In the genomic region with DNA sequence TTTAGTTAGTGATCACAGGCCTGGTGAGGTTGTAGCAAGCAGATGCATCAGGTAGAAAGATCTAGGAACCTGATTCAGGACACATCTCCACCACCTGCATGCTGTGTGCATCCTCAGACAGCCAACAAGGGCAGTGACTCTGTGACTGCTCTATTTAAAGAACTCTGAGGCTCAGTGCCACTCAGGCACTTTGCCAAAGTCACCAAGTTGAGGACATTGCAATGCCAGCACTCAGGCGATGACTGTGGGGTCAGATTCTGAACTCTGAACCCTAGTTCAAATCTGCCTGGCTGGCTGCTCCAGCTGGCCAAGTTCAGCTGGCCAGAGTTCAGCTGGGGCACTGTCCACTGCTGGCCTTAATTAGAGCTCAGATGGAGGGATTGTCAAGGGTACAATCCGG, we compare ENCODE assay signal across 9 mouse cellular contexts. TPM values are rescaled to one million over a fixed set of nuclear protein-coding genes. Genes with fewer than 3 reads are reported as not detected.
DNase-seq lines count a peak whose midpoint lies in the region; ATAC-seq and TF ChIP-seq lines count a peak whose summit lies in the region.
"Had no signal": no experiment of that assay in that cellular context is flagged by ENCODE, and none has a peak within 500 bp of the region (broad histone marks: within the 10 kb centered on the region; RNA-seq: fewer than 3 reads in every experiment).

No protein-coding gene starts in this region.

- peak overlapping the region; percentile 54; the same call in 1 of the 2 replicates for H3K27ac ChIP-seq in intestine, postnatal 0 days (ENCODE audit: low read depth, low read length)
- no peak overlapping the region for H3K27ac ChIP-seq in intestine, embryonic 15.5 days
- peak overlapping the region; percentile 96 for H3K27ac ChIP-seq in bone marrow macrophage, adult 2 months (ENCODE audit: insufficient read depth, low read depth, low read length)
- H3K27ac ChIP-seq in macrophage: peak overlapping the region; percentile 77; the same call in 1 of the 2 replicates
- no peak overlapping the region for H3K27ac ChIP-seq in midbrain, embryonic 10.5 days (replicated peaks)
- H3K27ac ChIP-seq: embryonic facial prominence, embryonic 12.5 days had no signal

- peak; percentile 64 to 73 for DNase-seq in heart, postnatal 14 days
- no peak for DNase-seq in B cell, adult 2 months
- no peak for DNase-seq in retina, embryonic 14.5 days (ENCODE audit: low spot score)
- no peak for DNase-seq in midbrain, embryonic 10.5 days (ENCODE audit: low spot score)

- no peak for TF ChIP-seq CTCF in intestine, postnatal 0 days (IDR thresholded peaks at IDR 0.05; ENCODE audit: low read depth)
- no peak for TF ChIP-seq CTCF in bone marrow macrophage, adult 2 months (IDR thresholded peaks at IDR 0.05; ENCODE audit: low read depth, low read length)

- no peak overlapping the region for H3K4me3 ChIP-seq in intestine, postnatal 0 days (ENCODE audit: low read depth, low read length)
- H3K4me3 ChIP-seq in intestine, embryonic 15.5 days (replicated peaks): no peak overlapping the region
- H3K4me3 ChIP-seq in bone marrow macrophage, adult 2 months (ENCODE audit: insufficient read depth, low read length): no peak overlapping the region
- no peak overlapping the region for H3K4me3 ChIP-seq in macrophage (ENCODE audit: inconsistent target)
- no peak overlapping the region for H3K4me3 ChIP-seq in midbrain, embryonic 10.5 days
- H3K4me3 ChIP-seq: embryonic facial prominence, embryonic 12.5 days had no signal

- peaks cover 23% of the 10 kb centered on the region for H3K4me1 ChIP-seq in intestine, postnatal 0 days (replicated peaks; ENCODE audit: control insufficient read depth, insufficient read depth, low read length)
- 0 out of 2 replicates have a peak, but pooled peaks cover 3% of the 10 kb centered on the region for H3K4me1 ChIP-seq in intestine, embryonic 15.5 days (replicated peaks)
- H3K4me1 ChIP-seq in bone marrow macrophage, adult 2 months (ENCODE audit: control insufficient read depth, insufficient read depth, low read length): peaks cover 33% of the 10 kb centered on the region
- H3K4me1 ChIP-seq in midbrain, embryonic 10.5 days: no peaks in the 10 kb centered on the region
- H3K4me1 ChIP-seq: embryonic facial prominence, embryonic 12.5 days had no signal

- H3K4me2 ChIP-seq in intestine, postnatal 0 days (replicated peaks; ENCODE audit: low read depth): no peak overlapping the region
- H3K4me2 ChIP-seq in intestine, embryonic 15.5 days (replicated peaks): no peak overlapping the region
- H3K4me2 ChIP-seq: embryonic facial prominence, embryonic 12.5 days had no signal

- no peak overlapping the region for H3K9ac ChIP-seq in intestine, postnatal 0 days (ENCODE audit: low read depth, low read length)
- no peak overlapping the region for H3K9ac ChIP-seq in intestine, embryonic 15.5 days
- H3K9ac ChIP-seq: embryonic facial prominence, embryonic 12.5 days had no signal

- H3K79me2 ChIP-seq in macrophage (ENCODE audit: inconsistent target): no peaks in the 10 kb centered on the region

- no peaks in the 10 kb centered on the region for H3K27me3 ChIP-seq in intestine, postnatal 0 days (replicated peaks; ENCODE audit: control insufficient read depth, insufficient read depth, low read length)
- H3K27me3 ChIP-seq in intestine, embryonic 15.5 days (replicated peaks): no peaks in the 10 kb centered on the region
- no peaks in the 10 kb centered on the region for H3K27me3 ChIP-seq in midbrain, embryonic 10.5 days (ENCODE audit: low read depth, poor library complexity, severe bottlenecking)
- H3K27me3 ChIP-seq: embryonic facial prominence, embryonic 12.5 days had no signal

- intact Hi-C loops in heart, postnatal 14 days (cut with DNase I): loop anchor here (1.0 kb wide), 1 partner anchor 22 kb away; the partner anchor contains the start of gene Herpud1

- no peak for TF ChIP-seq POLR2A in bone marrow macrophage, adult 2 months (IDR thresholded peaks at IDR 0.05; ENCODE audit: borderline replicate concordance, low read depth, low read length)

- ATAC-seq in intestine, postnatal 0 days: no peak
- no peak for ATAC-seq in intestine, embryonic 15.5 days

- WGBS in intestine, postnatal 0 days: 55% methylated on average over 2 of the region's 2 CpGs
- 92% methylated on average over 2 of the region's 2 CpGs for WGBS in intestine, embryonic 15.5 days
- 80% methylated on average over 2 of the region's 2 CpGs for WGBS in macrophage (ENCODE audit: missing documents)
- 94% methylated on average over 2 of the region's 2 CpGs for WGBS in midbrain, embryonic 10.5 days

- no peaks in the 10 kb centered on the region for H3K9me3 ChIP-seq in intestine, postnatal 0 days (ENCODE audit: control insufficient read depth)
- no peaks in the 10 kb centered on the region for H3K9me3 ChIP-seq in intestine, embryonic 15.5 days
- H3K9me3 ChIP-seq in midbrain, embryonic 10.5 days (replicated peaks): no peaks in the 10 kb centered on the region
- H3K9me3 ChIP-seq: embryonic facial prominence, embryonic 12.5 days had no signal

- no peaks in the 10 kb centered on the region for H3K36me3 ChIP-seq in intestine, postnatal 0 days (ENCODE audit: control insufficient read depth, insufficient read depth)
- H3K36me3 ChIP-seq in intestine, embryonic 15.5 days: no peaks in the 10 kb centered on the region
- no peaks in the 10 kb centered on the region for H3K36me3 ChIP-seq in macrophage (ENCODE audit: inconsistent target)
- no peaks in the 10 kb centered on the region for H3K36me3 ChIP-seq in midbrain, embryonic 10.5 days
- H3K36me3 ChIP-seq: embryonic facial prominence, embryonic 12.5 days had no signal

RNA-seq across cellular contexts. Expression of gene Herpud1, which starts 22.3 kb away (rescaled TPM):
- 135 and 154 TPM in 2 replicates for polyA plus RNA-seq in intestine, postnatal 0 days (2015; fragmentation: Nextera tagmentation; extraction: Ambion mirVana)
- polyA plus RNA-seq in intestine, embryonic 15.5 days (2015; fragmentation: Nextera tagmentation; extraction: Ambion mirVana): 115 and 138 TPM in 2 replicates
- 86.2 and 93.4 TPM in 2 replicates for polyA plus RNA-seq in bone marrow macrophage, adult 2 months (2012; ENCODE audit: insufficient read depth, insufficient read length, missing spikeins)
- total RNA-seq in heart, postnatal 14 days (2021): 100 to 1,000 TPM; 168 to 178 TPM
- total RNA-seq in macrophage (2018; cell fraction: chromatin; rRNA removed): 10 to 100 TPM in 24 of 26 experiments, 1 to 10 TPM in 2; 2.6 to 62.7 (median 40.8) TPM
- 10 to 100 TPM; 15.8 to 48.4 (median 33.5) TPM for total RNA-seq in macrophage (2018; cell fraction: cytosol; rRNA removed)
- 10 to 100 TPM in 25 of 26 experiments, 1 to 10 TPM in 1; 8.9 to 81.8 (median 51.0) TPM for total RNA-seq in macrophage (2018; cell fraction: nucleus; rRNA removed)
- polyA plus RNA-seq in macrophage (2018): 10.5 to 51.9 TPM (median 22.0 TPM) in 3 replicates
- polyA plus RNA-seq in midbrain, embryonic 10.5 days (2016; fragmentation: Nextera tagmentation; extraction: Ambion mirVana): 56.2 and 57.7 TPM in 2 replicates

RNA-seq across cellular contexts. Expression of gene Slc12a3, which starts 34.9 kb away (rescaled TPM):
- 0.16 TPM in 1 of 2 replicates, not detected in the other for polyA plus RNA-seq in intestine, postnatal 0 days (2015; fragmentation: Nextera tagmentation; extraction: Ambion mirVana)
- 0.06 and 0.10 TPM in 2 replicates for polyA plus RNA-seq in intestine, embryonic 15.5 days (2015; fragmentation: Nextera tagmentation; extraction: Ambion mirVana)
- 1.1 TPM in 1 of 2 replicates, not detected in the other for polyA plus RNA-seq in bone marrow macrophage, adult 2 months (2012; ENCODE audit: insufficient read depth, insufficient read length, missing spikeins)
- total RNA-seq in heart, postnatal 14 days (2021): under 1 TPM; 0.22 to 0.88 TPM
- total RNA-seq in macrophage (2018; cell fraction: chromatin; rRNA removed): 1 to 10 TPM in 1 of 26 experiments, under 1 TPM in 18, not detected in 7; 0.18 to 1.9 (median 0.37) TPM
- total RNA-seq in macrophage (2018; cell fraction: cytosol; rRNA removed): not detected
- total RNA-seq in macrophage (2018; cell fraction: nucleus; rRNA removed): under 1 TPM in 12 of 26 experiments, not detected in 14; 0.17 to 0.72 (median 0.34) TPM
- not detected in 3 replicates for polyA plus RNA-seq in macrophage (2018)
- not detected in 2 replicates for polyA plus RNA-seq in midbrain, embryonic 10.5 days (2016; fragmentation: Nextera tagmentation; extraction: Ambion mirVana)

Comparison
In these comparisons a context has a peak if more than half of its experiments do, and no peak if none do; other contexts are left out.
1. H3K27ac ChIP-seq: peak in intestine, postnatal 0 days (single experiment), bone marrow macrophage, adult 2 months (single experiment) and macrophage (single experiment); none in intestine, embryonic 15.5 days (single experiment) and midbrain, embryonic 10.5 days (single experiment).
2. DNase-seq: peak in heart, postnatal 14 days (2 of 2); none in B cell, adult 2 months (0 of 2), retina, embryonic 14.5 days (single experiment) and midbrain, embryonic 10.5 days (single experiment).